Mouse (Mus musculus) CD4-positive, CD25-positive, alpha-beta regulatory T cell, adult 2 months (primary cell): Measurements from ENCODE around the gene Zfp990.

Source experiments
- DNase-seq: peaks from one replicate; pipeline ENCODE4 v3.0.0-alpha.2; 2012; ENCODE audit warnings: low read depth, low spot score

Zfp990 gene

GRCm38 (mm10) chr4:145586046-145586445 is 75.5 kb downstream of the Zfp990 start:
- DNase-seq = peak; percentile 12
